In the genomic region with DNA sequence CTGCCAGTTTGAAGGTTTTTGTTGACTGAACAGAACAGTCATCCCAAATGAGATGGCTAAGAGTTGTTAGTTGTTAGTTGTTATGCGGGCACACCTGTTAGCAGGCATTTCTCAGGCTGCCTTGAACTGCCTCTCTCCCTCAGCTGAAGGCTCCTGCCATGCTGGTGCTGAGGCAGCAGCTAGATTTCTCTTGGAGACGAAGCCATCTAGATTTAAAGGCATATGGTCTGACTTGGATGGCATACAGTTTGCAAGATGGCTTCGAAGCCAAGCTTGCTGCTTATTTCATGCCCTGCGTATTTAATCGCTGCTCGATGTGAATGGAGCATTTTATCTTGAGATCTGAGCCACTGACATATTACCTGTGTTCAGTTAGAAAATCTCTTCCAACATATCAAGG, we compare ENCODE assay signal across 17 mouse cellular contexts.
"Had no signal": no experiment of that assay in that cellular context is flagged by ENCODE, and none has a peak within 500 bp of the region (broad histone marks: within the 10 kb centered on the region; RNA-seq: fewer than 3 reads in every experiment).

No protein-coding gene starts in this region.

- DNase-seq: kidney, adult 9 months; kidney, postnatal 14 days; kidney, postnatal 4 days; liver, embryonic 13.5 days; lung, adult 2 months; lung, postnatal 14 days; lung, postnatal 4 days; midbrain, embryonic 14.5 days; right cerebral cortex, adult 18-20 months; right cerebral cortex, postnatal 14 days; right cerebral cortex, postnatal 4 days; thymus, adult 18-20 months; thymus, postnatal 36 days had no signal

- H3K27ac ChIP-seq: liver, embryonic 13.5 days; neural tube, embryonic 12.5 days; neural tube, embryonic 15.5 days; stomach, postnatal 0 days had no signal

- H3K27me3 ChIP-seq: neural tube, embryonic 12.5 days; neural tube, embryonic 15.5 days had no signal

- H3K36me3 ChIP-seq: liver, embryonic 13.5 days; neural tube, embryonic 12.5 days; neural tube, embryonic 15.5 days had no signal

- H3K9me3 ChIP-seq: liver, embryonic 13.5 days; neural tube, embryonic 12.5 days; neural tube, embryonic 15.5 days had no signal

- H3K4me2 ChIP-seq: liver, embryonic 13.5 days; midbrain, embryonic 11.5 days; neural tube, embryonic 12.5 days; neural tube, embryonic 15.5 days had no signal

- H3K4me1 ChIP-seq: neural tube, embryonic 12.5 days; neural tube, embryonic 15.5 days had no signal

- H3K9ac ChIP-seq: liver, embryonic 13.5 days; neural tube, embryonic 12.5 days; neural tube, embryonic 15.5 days had no signal

- H3K4me3 ChIP-seq: liver, embryonic 13.5 days; neural tube, embryonic 12.5 days; neural tube, embryonic 15.5 days had no signal
